Mouse (Mus musculus): ENCODE data around the gene Ifi27l2a. TPM values are rescaled to one million over a fixed set of nuclear protein-coding genes. Genes with fewer than 3 reads are reported as not detected.
"Not testable (repeated sequence)": the region's sequence is repeated elsewhere in the genome, so short reads cannot be mapped to it uniquely, and the experiment has no call there.

Gene Ifi27l2a
- polyA plus RNA-seq, 1 experiment from 2014 or later: 5.6 TPM

DNA sequence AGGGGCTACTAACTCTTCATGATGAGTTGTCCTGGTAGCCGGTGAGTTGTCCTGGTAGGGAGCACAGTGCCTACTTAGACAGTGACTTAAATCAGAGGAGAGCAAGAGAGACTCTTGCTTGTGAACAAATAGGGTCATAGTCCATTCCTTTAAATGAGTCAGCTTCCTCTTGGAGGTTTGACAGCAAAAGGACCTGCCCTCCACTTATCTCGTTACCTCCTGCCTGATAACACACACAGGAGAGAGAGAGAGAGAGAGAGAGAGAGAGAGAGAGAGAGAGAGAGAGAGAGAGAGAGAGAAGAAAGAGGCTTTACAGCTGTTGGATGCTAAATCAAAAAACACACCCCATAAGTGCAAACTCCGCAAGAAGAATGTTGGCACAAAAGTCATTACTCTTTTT is 13.7 kb upstream of the Ifi27l2a start, which contains the start of gene Ifi27l2b:
Gene Ifi27l2b (minus strand): TSS at position 84 of the 400 bp plus-strand sequence.
- Histone ChIP-seq H3K27ac (replicated peaks) (no peak within 1 kb of the TSS), H3K4me2 (no peak within 1 kb of the TSS), H3K9ac (no peak within 1 kb of the TSS), H3K9me3 (no peaks in the 10 kb centered on the region), H3K36me3 (no peaks in the 10 kb centered on the region), H3K4me3 (no peak within 1 kb of the TSS), H3K27me3 (no peaks in the 10 kb centered on the region), H3K4me1 (replicated peaks) (no peaks in the 10 kb centered on the region)
- WGBS: 77% methylated on average over 3 of the region's 3 CpGs
- ATAC-seq (ENCODE audit: low FRiP score, low read depth): no peak

GRCm38 (mm10) chr12:103456727-103457126 is 13.2 kb upstream of the Ifi27l2a start:
- not testable (repeated sequence) for H3K36me3 ChIP-seq; ATAC-seq (ENCODE audit: low FRiP score, low read depth)
- WGBS: no CpG with 5 or more reads among the region's 1 CpGs

DNA sequence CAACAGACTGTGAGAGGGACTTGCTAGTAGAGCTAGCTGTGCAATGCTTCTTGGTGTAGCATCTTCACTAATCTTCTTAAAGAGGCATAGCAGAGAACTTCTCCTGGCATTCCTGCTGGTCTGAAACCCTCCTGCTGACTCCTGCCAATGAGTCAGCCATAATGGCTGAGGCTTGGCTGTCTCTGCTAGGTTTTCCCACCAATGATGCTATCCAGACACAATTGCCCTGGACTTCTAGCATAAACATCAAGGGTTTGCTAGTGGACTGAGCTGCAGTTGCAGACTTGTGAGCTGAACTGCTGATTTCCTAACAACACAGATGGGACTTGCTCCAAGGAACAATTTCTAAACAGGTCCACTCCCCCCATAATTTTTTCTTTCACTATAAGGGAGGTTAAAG is 9.9 kb upstream of the Ifi27l2a start:
- no peaks in the 10 kb centered on the region for H3K9me3 ChIP-seq
- ATAC-seq (ENCODE audit: low FRiP score, low read depth): no peak
- H3K36me3 ChIP-seq: no peaks in the 10 kb centered on the region
- H3K4me2 ChIP-seq: no peak overlapping the region
- no peak overlapping the region for H3K27ac ChIP-seq (replicated peaks)
- no peak overlapping the region for H3K9ac ChIP-seq
- H3K4me3 ChIP-seq: no peak overlapping the region
- H3K4me1 ChIP-seq (replicated peaks): no peaks in the 10 kb centered on the region
- H3K27me3 ChIP-seq: no peaks in the 10 kb centered on the region

More at GRCm38 (mm10) chr12:103456727-103457126, 13.2 kb upstream of the Ifi27l2a start:
- H3K9ac ChIP-seq; H3K27me3 ChIP-seq; H3K4me3 ChIP-seq; H3K4me1 ChIP-seq (replicated peaks); H3K9me3 ChIP-seq; H3K4me2 ChIP-seq; H3K27ac ChIP-seq (replicated peaks): not testable (repeated sequence)

DNA sequence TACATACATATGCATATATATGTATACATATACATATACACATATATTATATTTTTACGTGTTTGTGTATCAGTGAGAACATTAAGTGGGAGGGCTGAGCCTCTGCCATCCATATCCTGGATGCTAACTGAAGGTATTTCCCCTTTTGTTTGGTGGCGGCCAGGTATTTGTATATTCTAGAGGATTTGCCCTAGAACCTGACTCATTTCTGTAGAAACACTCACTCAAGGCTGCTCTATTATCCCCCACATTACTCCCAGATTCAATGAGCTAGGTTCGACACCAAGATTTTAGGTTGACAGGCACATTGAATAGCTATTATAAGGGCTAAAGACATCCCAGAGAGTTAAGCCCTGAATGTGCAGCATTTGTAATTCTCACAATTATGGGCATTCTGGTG is 1.6 kb upstream of the Ifi27l2a start:
- Histone ChIP-seq H3K9ac (no peak overlapping the region), H3K9me3 (no peaks in the 10 kb centered on the region), H3K4me3 (no peak overlapping the region), H3K27ac (replicated peaks) (no peak overlapping the region), H3K4me1 (replicated peaks) (no peaks in the 10 kb centered on the region), H3K27me3 (no peaks in the 10 kb centered on the region), H3K36me3 (no peaks in the 10 kb centered on the region), H3K4me2 (no peak overlapping the region)
- WGBS: 85% methylated on average over 3 of the region's 3 CpGs
- ATAC-seq (ENCODE audit: low FRiP score, low read depth): no peak

DNA sequence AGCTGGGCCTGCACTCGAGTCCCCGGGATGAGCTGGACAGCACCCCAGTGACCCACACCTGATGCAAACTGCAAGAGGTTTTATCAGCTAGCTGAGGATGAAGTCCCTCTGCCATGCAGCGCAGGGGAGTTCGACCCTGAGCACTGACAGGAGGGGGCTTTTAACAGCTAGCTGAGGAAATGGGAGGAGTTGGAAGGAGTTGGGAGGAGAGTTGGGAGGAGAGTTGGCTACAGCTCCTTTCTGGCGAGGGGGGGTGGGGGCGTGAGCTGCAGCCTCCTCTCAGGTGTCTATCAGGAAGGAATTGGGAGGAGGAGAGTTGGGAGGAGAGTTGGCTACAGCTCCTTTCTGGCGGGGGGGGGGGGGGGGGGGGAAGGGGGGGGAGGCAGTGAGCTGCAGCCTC is 781 bp upstream of the Ifi27l2a start:
- H3K4me1 ChIP-seq (replicated peaks); H3K9ac ChIP-seq; H3K4me2 ChIP-seq; H3K36me3 ChIP-seq; H3K27ac ChIP-seq (replicated peaks); ATAC-seq (ENCODE audit: low FRiP score, low read depth); H3K27me3 ChIP-seq; H3K4me3 ChIP-seq; H3K9me3 ChIP-seq: not testable (repeated sequence)
- 54% methylated on average over 4 of the region's 7 CpGs for WGBS

GRCm38 (mm10) chr12:103437601-103438000 is 5.9 kb downstream of the Ifi27l2a start:
- H3K4me1 ChIP-seq (replicated peaks): no peaks in the 10 kb centered on the region
- H3K4me2 ChIP-seq: no peak overlapping the region
- H3K9ac ChIP-seq: no peak overlapping the region
- ATAC-seq (ENCODE audit: low FRiP score, low read depth): no peak
- H3K9me3 ChIP-seq: no peaks in the 10 kb centered on the region
- no peak overlapping the region for H3K4me3 ChIP-seq
- no peaks in the 10 kb centered on the region for H3K27me3 ChIP-seq
- no peaks in the 10 kb centered on the region for H3K36me3 ChIP-seq
- 90% methylated on average over 1 of the region's 1 CpGs for WGBS
- H3K27ac ChIP-seq (replicated peaks): no peak overlapping the region

- H3K4me1 ChIP-seq (replicated peaks): no peaks in the 10 kb centered on the region
- no peak for ATAC-seq (ENCODE audit: low FRiP score, low read depth)
- no peak overlapping the region for H3K4me2 ChIP-seq
- H3K27ac ChIP-seq (replicated peaks): no peak overlapping the region
- no peaks in the 10 kb centered on the region for H3K9me3 ChIP-seq
- no peak overlapping the region for H3K9ac ChIP-seq
- no peak overlapping the region for H3K4me3 ChIP-seq
- no peaks in the 10 kb centered on the region for H3K36me3 ChIP-seq
- no peaks in the 10 kb centered on the region for H3K27me3 ChIP-seq
Observed at GRCm38 (mm10) chr12:103434861-103435260, 8.6 kb downstream of the Ifi27l2a start.

- H3K9ac ChIP-seq: no peak within 1 kb of the TSS
- no peaks in the 10 kb centered on the region for H3K4me1 ChIP-seq (replicated peaks)
- ATAC-seq (ENCODE audit: low FRiP score, low read depth): no peak
- H3K27ac ChIP-seq (replicated peaks): no peak within 1 kb of the TSS
- H3K9me3 ChIP-seq: no peaks in the 10 kb centered on the region
- H3K4me2 ChIP-seq: no peak within 1 kb of the TSS
- H3K36me3 ChIP-seq: no peaks in the 10 kb centered on the region
- no peak within 1 kb of the TSS for H3K4me3 ChIP-seq
- H3K27me3 ChIP-seq: no peaks in the 10 kb centered on the region
- 76% methylated on average over 8 of the region's 8 CpGs for WGBS
Observed at GRCm38 (mm10) chr12:103433986-103434731, 9.3 kb downstream of the Ifi27l2a start, which contains the start of gene Ifi27. Gene Ifi27 (plus strand): TSS chr12:103434211.

GRCm38 (mm10) chr12:103433430-103433829 is 10.1 kb downstream of the Ifi27l2a start:
- Histone ChIP-seq H3K9me3 (no peaks in the 10 kb centered on the region), H3K27ac (replicated peaks) (no peak overlapping the region), H3K27me3 (no peaks in the 10 kb centered on the region), H3K4me3 (no peak overlapping the region), H3K36me3 (no peaks in the 10 kb centered on the region), H3K4me1 (replicated peaks) (no peaks in the 10 kb centered on the region), H3K9ac (no peak overlapping the region), H3K4me2 (no peak overlapping the region)
- WGBS: 92% methylated on average over 2 of the region's 2 CpGs
- no peak for ATAC-seq (ENCODE audit: low FRiP score, low read depth)

- Histone ChIP-seq H3K27me3 (no peaks in the 10 kb centered on the region), H3K9me3 (no peaks in the 10 kb centered on the region), H3K36me3 (peaks cover 13% of the 10 kb centered on the region), H3K4me2 (no peak overlapping the region), H3K4me1 (replicated peaks) (peaks cover 37% of the 10 kb centered on the region), H3K4me3 (no peak overlapping the region), H3K27ac (replicated peaks) (0 out of 2 replicates have a peak overlapping the region, but pooled peaks have one; percentile 48), H3K9ac (no peak overlapping the region)
- ATAC-seq (ENCODE audit: low FRiP score, low read depth): no peak
- WGBS: 94% methylated on average over 7 of the region's 7 CpGs
Observed at GRCm38 (mm10) chr12:103426710-103427109, 16.8 kb downstream of the Ifi27l2a start.

- Histone ChIP-seq H3K4me1 (replicated peaks) (peaks cover 45% of the 10 kb centered on the region), H3K27ac (replicated peaks) (peak within 1 kb of the TSS; percentile 82), H3K27me3 (no peaks in the 10 kb centered on the region), H3K4me3 (peak within 1 kb of the TSS; percentile 88), H3K9ac (peak within 1 kb of the TSS; percentile 97), H3K36me3 (peaks cover 13% of the 10 kb centered on the region), H3K9me3 (no peaks in the 10 kb centered on the region), H3K4me2 (peak within 1 kb of the TSS; percentile 95)
- WGBS: 1% methylated on average over 33 of the region's 33 CpGs
- ATAC-seq (ENCODE audit: low FRiP score, low read depth): peak; percentile 99
Observed at GRCm38 (mm10) chr12:103425729-103426470, 17.6 kb downstream of the Ifi27l2a start, which contains the start of gene Ddx24. Gene Ddx24 (minus strand): TSS chr12:103425830.

DNA sequence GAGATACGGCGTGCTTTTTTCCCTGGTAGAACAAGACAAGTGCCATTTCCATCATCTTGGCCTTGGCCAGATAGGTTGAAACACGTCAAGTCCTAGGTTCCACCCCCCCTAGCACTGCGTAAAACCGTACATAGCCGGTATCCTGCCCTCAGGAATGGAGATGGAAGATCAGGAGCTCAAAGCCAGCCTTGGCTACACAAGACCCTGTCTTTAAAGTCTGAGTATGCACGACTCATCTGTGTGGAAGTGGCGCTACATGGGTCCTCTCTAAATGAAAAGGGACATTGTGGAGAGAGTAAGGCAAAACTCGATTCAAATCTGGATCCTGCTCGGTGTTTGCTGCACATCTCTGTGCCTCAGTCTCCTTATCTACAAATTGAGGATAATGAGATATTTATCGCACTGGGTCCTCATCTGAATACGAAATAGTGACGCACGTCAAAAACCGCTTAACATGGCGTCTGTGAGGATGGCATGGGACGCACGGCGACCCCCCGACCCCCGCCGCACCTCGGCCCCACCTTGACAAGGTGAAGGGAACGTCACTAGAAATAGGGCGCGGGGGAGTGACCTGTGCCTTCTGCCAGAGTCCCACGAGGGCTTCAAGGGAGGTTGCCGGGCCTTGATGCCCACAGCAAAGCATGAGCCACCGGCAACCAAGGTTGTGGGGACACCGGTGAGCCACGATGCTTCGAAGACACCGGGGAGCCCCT is 18.3 kb downstream of the Ifi27l2a start:
- Histone ChIP-seq H3K9ac (peak overlapping the region; percentile 97), H3K4me2 (peak overlapping the region; percentile 95), H3K36me3 (peaks cover 13% of the 10 kb centered on the region), H3K9me3 (no peaks in the 10 kb centered on the region), H3K4me3 (peak overlapping the region; percentile 88), H3K27me3 (no peaks in the 10 kb centered on the region), H3K4me1 (replicated peaks) (peaks cover 48% of the 10 kb centered on the region), H3K27ac (replicated peaks) (peak overlapping the region; percentile 82)
- no peak; the same call in 1 of the 2 replicates for ATAC-seq (ENCODE audit: low FRiP score, low read depth)
- WGBS: 12% methylated on average over 33 of the region's 33 CpGs

All from hindbrain, embryonic 15.5 days (tissue).